Mouse (Mus musculus) neural tube, embryonic 14.5 days (tissue): Measurements from ENCODE around the gene Crk. TPM values are rescaled to one million over a fixed set of nuclear protein-coding genes. Genes with fewer than 3 reads are reported as not detected.
A peak's percentile ranks its signal among the peaks of the same experiment; 100 is the strongest.

Experiments
- ATAC-seq: fragments of 200-750 bp; cut with Nextera tagmentation; 2 replicates; pipeline ENCODE4 v1.8.0; 2017; ENCODE audit warnings: low read depth, mild to moderate bottlenecking, moderate TSS enrichment, moderate library complexity
- H3K27ac ChIP-seq: fragments of 300-500 bp; sonication (generic); 2 replicates; pipeline ENCODE4 v1.5.1; 2014; ENCODE audit warnings: low read depth, mild to moderate bottlenecking, control low read depth, low read length, moderate library complexity, mixed read lengths
- H3K27me3 ChIP-seq: fragments of 300-500 bp; sonication (generic); 2 replicates; pipeline ENCODE4 v1.6.1; 2014; ENCODE audit warnings: low read length; ENCODE audit not compliant: control insufficient read depth, insufficient read depth
- H3K36me3 ChIP-seq: fragments of 300-500 bp; sonication (generic); 2 replicates; pipeline ENCODE4 v1.6.1; 2014; ENCODE audit warnings: low read length, mixed read lengths; ENCODE audit not compliant: control insufficient read depth, insufficient read depth
- H3K4me1 ChIP-seq: fragments of 300-500 bp; sonication (generic); 2 replicates; pipeline ENCODE4 v1.6.1; 2014; ENCODE audit warnings: low read length; ENCODE audit not compliant: control insufficient read depth, insufficient read depth
- H3K4me2 ChIP-seq: fragments of 300-500 bp; sonication (generic); 2 replicates; pipeline ENCODE4 v1.6.1; 2014; ENCODE audit warnings: mild to moderate bottlenecking, low read depth, low read length, control low read depth
- H3K4me3 ChIP-seq: fragments of 300-500 bp; sonication (generic); 2 replicates; pipeline ENCODE4 v1.5.1; 2014; ENCODE audit warnings: low read depth, low read length, control low read depth, mixed read lengths
- H3K9ac ChIP-seq: fragments of 300-500 bp; sonication (generic); replicated peaks from 2 replicates; pipeline ENCODE4 v1.6.1; 2014; ENCODE audit warnings: low read depth, mild to moderate bottlenecking, control low read depth, low read length, mixed read lengths
- H3K9me3 ChIP-seq: fragments of 300-500 bp; sonication (generic); 2 replicates; pipeline ENCODE4 v1.6.1; 2016; ENCODE audit warnings: low read length; ENCODE audit not compliant: control insufficient read depth
- WGBS: fragments of 180-500 bp; shearing (Covaris S2); extraction: QIAGEN DNeasy Blood & Tissue Kit; methylation state at CpG from one replicate; pipeline ENCODE4 v1.1.7; 2014; 5-methylcytosine and 5-hydroxymethylcytosine counted together
- polyA plus RNA-seq: library from polyadenylated mRNA; unstranded; fragments of >200 nt; fragmentation: Nextera tagmentation; extraction: Ambion mirVana; gene quantifications from 2 replicates; pipeline ENCODE4 v1.2.1, GENCODE M21; 2014

Gene Crk
- polyA plus RNA-seq, 1 experiment from 2014 or later = 96.5 TPM

DNA sequence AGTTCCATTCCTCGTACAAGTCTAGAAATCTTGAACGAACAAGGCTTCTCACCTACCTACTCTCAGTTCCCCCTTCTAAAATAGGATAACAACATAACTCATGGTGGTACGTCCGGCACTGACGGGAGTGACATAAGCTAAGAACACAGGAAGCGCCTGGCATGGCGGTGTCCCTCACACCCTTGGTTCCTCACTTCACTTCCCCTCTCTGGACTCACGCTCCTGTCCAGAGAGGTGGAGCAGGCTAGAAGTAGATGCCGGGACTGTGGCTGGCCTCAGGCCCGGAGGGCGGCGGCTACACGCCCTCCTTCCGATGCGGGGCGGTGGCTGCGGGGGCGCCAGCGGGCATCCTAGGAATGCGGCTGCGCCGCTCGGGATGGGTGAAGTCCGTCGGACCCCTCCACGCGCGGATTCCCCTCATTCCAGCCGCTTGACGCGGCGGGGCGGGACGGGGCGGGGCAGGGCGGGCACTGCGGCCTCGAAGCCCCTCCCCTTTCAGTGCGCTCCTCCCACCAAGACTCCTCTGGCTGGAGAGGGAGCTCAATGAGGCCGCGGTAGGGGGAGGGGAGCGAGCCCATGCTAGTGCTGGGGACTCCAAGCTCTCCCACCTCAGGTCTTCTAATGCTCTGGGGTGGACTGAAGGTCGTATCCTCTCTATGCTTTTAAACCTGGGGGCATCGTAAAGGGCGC, 25.1 kb upstream of the Crk start:
- WGBS = 1% methylated on average over 40 of the region's 45 CpGs
- ATAC-seq = peak; percentile 56
- Histone ChIP-seq H3K9me3 (no peaks in the 10 kb centered on the region), H3K4me3 (peak overlapping the region; percentile 38), H3K27ac (no peak overlapping the region), H3K9ac (peak overlapping the region; percentile 46), H3K4me2 (peak overlapping the region; percentile 64), H3K27me3 (peaks cover 17% of the 10 kb centered on the region), H3K36me3 (no peaks in the 10 kb centered on the region), H3K4me1 (peaks cover 16% of the 10 kb centered on the region)

GRCm38 (mm10) chr11:75654471-75655390, 24.3 kb upstream of the Crk start:
- no peaks in the 10 kb centered on the region for H3K9me3 ChIP-seq
- ATAC-seq = no peak
- peaks cover 17% of the 10 kb centered on the region for H3K27me3 ChIP-seq
- 41% methylated on average over 25 of the region's 25 CpGs for WGBS
- peaks cover 16% of the 10 kb centered on the region for H3K4me1 ChIP-seq
- peak overlapping the region; percentile 92 for H3K4me2 ChIP-seq
- H3K9ac ChIP-seq = no peak overlapping the region
- H3K36me3 ChIP-seq = no peaks in the 10 kb centered on the region
- no peak overlapping the region for H3K27ac ChIP-seq
- peak overlapping the region; percentile 38 for H3K4me3 ChIP-seq

DNA sequence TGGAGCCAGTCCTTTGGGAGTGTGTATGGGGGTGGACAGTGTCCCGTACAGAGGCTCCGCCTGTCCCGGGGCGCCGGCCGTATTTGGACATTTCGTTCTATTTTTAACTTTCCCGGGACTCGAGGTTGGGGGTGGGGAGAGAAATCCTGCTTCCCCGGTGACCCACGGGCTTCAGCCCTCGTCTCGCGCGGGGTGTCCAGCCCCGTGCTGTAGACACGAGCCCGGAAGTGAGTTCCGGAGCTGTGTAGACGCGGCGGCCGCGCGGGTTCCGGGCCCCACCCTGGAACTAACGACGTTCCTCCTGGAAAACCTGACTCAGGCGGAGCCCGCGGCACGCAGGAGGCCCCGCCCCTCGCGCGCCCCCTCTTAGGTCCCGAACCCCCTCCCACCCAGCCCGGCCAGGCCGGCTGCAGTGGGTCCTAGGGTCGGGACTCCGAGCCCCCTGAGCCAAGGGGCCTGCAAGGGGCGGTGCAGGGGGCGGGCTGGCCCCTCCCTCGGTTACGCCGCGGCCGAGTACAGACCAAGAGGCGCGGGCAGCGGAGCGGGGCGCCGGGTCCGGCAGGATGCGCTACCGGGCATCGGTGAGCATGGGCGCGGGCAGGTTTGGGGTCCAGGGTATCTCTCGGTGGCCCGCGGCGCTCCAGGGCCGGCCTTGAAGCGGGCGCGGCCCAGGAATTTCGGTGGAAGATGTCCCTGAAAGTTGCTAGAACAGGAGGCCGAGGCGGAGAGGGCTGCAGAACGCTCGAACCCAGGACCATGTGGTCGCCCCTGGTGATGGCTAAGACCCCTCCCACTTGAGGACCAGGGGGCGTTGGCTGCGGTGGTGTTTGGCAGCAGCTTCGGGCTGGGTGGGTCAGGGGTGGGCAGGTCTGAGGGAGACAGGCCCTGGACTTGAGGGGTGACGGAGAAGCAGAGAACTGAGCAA, 23.2 kb upstream of the Crk start:
- Histone ChIP-seq H3K9me3 (no peaks in the 10 kb centered on the region), H3K4me1 (peaks cover 16% of the 10 kb centered on the region), H3K27ac (no peak overlapping the region), H3K4me3 (peak overlapping the region; percentile 54), H3K27me3 (peaks cover 17% of the 10 kb centered on the region), H3K9ac (peak overlapping the region; percentile 65), H3K36me3 (no peaks in the 10 kb centered on the region), H3K4me2 (peak overlapping the region; percentile 92)
- peak; percentile 48; the same call in 1 of the 2 replicates for ATAC-seq
- WGBS = 3% methylated on average over 61 of the region's 78 CpGs

DNA sequence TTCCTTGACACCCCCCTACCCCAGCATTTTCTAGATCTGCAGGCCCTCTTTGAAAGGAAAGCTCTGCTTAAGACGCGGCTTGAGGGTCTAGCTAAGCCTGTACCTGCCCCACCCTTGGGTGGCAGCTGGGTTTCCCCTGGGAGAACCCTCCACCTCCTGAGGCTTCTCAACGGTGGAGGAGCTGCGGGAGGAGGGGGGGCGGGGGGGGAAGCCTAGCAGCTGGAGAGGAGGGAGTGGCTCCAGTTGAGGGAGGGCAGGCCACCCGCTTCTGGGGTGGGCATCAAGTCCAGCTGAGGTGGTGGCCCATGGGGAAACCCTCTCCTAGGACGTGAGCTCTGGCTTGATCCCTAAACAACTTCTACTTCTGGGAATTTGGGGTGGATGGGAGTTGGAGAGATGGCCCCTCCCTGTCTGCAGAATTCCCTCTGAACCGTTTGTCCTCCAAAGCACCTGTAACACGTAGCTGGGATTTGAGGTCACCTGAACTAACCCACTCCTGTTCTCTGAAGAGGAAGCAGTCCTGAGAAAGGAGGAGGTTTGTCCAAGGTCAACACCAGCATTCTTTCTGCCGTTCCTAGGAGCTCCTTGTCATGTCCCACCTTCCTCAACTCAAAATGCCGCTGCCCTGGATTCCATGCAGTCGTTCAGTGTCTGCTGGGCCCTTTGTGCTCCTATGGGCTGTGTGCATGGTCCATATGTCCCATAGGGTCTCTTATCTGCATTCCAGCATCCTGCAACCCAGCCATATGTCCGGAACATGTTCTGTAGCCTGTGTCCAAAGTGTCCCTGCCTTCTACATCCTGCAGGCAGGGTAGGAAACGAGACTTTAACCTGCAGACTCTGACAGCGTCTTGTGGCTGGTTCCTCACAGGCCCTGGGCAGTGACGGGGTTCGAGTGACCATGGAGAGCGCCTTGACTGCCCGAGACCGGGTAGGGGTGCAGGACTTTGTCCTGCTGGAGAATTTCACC, 22.2 kb upstream of the Crk start:
- peak overlapping the region; percentile 54 for H3K4me3 ChIP-seq
- H3K27ac ChIP-seq = no peak overlapping the region
- WGBS = 64% methylated on average over 19 of the region's 20 CpGs
- H3K27me3 ChIP-seq = peaks cover 17% of the 10 kb centered on the region
- H3K4me1 ChIP-seq = peaks cover 16% of the 10 kb centered on the region
- H3K9me3 ChIP-seq = no peaks in the 10 kb centered on the region
- peak overlapping the region; percentile 92 for H3K4me2 ChIP-seq
- H3K36me3 ChIP-seq = no peaks in the 10 kb centered on the region
- H3K9ac ChIP-seq = peak overlapping the region; percentile 65; the same call in 1 of the 2 replicates
- ATAC-seq = no peak

- no peak for ATAC-seq
- H3K9ac ChIP-seq = no peak overlapping the region
- H3K9me3 ChIP-seq = no peaks in the 10 kb centered on the region
- H3K27ac ChIP-seq = no peak overlapping the region
- peaks cover 12% of the 10 kb centered on the region; the same call in 1 of the 2 replicates for H3K4me1 ChIP-seq
- peaks cover 17% of the 10 kb centered on the region for H3K27me3 ChIP-seq
- no peak overlapping the region for H3K4me3 ChIP-seq
- H3K36me3 ChIP-seq = no peaks in the 10 kb centered on the region
- H3K4me2 ChIP-seq = no peak overlapping the region
Observed at GRCm38 (mm10) chr11:75657841-75658240, 21.2 kb upstream of the Crk start.

DNA sequence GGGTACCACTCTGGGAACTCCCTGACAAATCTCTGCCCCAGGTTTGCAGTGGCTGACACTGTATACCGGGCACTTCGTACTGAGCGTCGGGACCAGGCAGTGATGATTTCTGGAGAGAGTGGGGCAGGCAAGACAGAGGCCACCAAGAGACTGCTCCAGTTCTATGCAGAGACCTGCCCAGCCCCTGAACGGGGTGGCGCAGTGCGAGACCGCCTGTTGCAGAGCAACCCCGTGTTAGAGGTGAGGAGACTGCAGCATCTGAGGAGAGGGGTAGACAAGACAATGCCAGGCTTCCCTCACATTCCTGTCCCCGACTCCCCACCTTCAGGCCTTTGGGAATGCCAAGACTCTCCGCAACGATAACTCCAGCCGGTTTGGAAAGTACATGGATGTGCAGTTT, 20.7 kb upstream of the Crk start:
- peaks cover 10% of the 10 kb centered on the region; the same call in 1 of the 2 replicates for H3K4me1 ChIP-seq
- no peak overlapping the region for H3K4me2 ChIP-seq
- no peak for ATAC-seq

GRCm38 (mm10) chr11:75658996-75659750, 19.9 kb upstream of the Crk start:
- ATAC-seq = no peak
- no peaks in the 10 kb centered on the region for H3K36me3 ChIP-seq
- no peak overlapping the region for H3K4me2 ChIP-seq
- WGBS = 84% methylated on average over 14 of the region's 14 CpGs
- no peak overlapping the region for H3K4me3 ChIP-seq
- no peaks in the 10 kb centered on the region for H3K9me3 ChIP-seq
- no peak overlapping the region for H3K9ac ChIP-seq
- H3K27me3 ChIP-seq = peaks cover 11% of the 10 kb centered on the region
- no peak overlapping the region for H3K27ac ChIP-seq
- peaks cover 8% of the 10 kb centered on the region; the same call in 1 of the 2 replicates for H3K4me1 ChIP-seq

More for the DNA sequence above, 20.7 kb upstream of the Crk start:
- 92% methylated on average over 13 of the region's 13 CpGs for WGBS
- Histone ChIP-seq H3K36me3 (no peaks in the 10 kb centered on the region), H3K4me3 (no peak overlapping the region), H3K9ac (no peak overlapping the region), H3K27ac (no peak overlapping the region), H3K9me3 (no peaks in the 10 kb centered on the region), H3K27me3 (peaks cover 13% of the 10 kb centered on the region)
